Mouse (Mus musculus): ENCODE measurements around the gene Qsox1. TPM values are rescaled to one million over a fixed set of nuclear protein-coding genes. Genes with fewer than 3 reads are reported as not detected.
A peak's percentile ranks its signal among the peaks of the same experiment; 100 is the strongest.

Qsox1 gene
- polyA plus RNA-seq, 1 experiment: 113 TPM

DNA sequence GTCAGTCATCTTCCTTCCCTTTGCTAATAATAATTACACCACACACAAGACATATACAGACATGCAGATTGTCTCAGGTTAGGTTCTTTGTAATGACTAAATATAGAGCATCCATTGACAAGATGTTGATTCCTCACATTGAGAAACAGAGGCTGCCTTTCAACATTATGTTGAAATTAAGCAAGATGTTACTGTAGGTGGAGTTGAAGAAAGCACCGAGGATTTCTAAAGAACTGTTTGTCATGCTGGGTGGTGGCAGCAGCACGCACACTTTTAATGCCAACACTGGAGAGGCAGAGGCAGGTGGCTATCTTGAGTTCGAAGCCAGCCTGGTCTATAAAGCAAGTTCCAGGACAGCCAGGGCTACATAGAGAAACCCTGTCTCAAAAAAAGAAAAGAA lies 19.3 kb upstream of the Qsox1 start:
- no peak overlapping the region for H3K27ac ChIP-seq (ENCODE audit: control insufficient read depth, insufficient read depth, low read depth, low read length)
- TF ChIP-seq CTCF (IDR thresholded peaks at IDR 0.05; ENCODE audit: control insufficient read depth, insufficient read depth, insufficient replicate concordance, low read depth, low read length) (no peak), POLR2A (IDR thresholded peaks at IDR 0.05; ENCODE audit: control insufficient read depth, low read depth, low read length) (no peak)
- no peaks in the 10 kb centered on the region for H3K36me3 ChIP-seq (ENCODE audit: control insufficient read depth, insufficient read depth, low read length)
- H3K4me3 ChIP-seq (ENCODE audit: control insufficient read depth, low read depth, low read length): no peak overlapping the region
- H3K27me3 ChIP-seq (ENCODE audit: control insufficient read depth, insufficient read depth, low read length): no peaks in the 10 kb centered on the region
- peaks cover 5% of the 10 kb centered on the region; the same call in 1 of the 2 replicates for H3K4me1 ChIP-seq (ENCODE audit: control insufficient read depth, insufficient read depth, low read length)

DNA sequence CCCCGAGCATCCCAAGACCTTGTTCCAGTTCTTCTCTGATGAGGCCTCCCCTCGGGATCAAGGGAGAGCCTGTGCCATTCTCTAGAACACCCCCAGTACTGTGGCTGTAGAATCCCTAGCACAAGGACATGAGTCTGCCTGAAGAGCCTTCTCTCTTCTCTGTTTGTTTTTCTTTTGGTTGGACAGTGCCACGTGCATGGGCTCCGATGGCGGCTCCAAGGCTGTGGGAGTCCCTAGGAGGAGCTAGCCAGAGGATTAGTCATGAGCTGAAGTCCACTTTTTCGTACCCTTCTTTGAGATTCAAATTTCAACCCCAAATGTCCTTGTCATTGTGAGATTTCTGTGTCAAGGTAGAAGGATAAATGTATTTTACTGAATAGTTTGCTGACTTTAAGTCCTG lies 18.2 kb upstream of the Qsox1 start:
- TF ChIP-seq POLR2A (IDR thresholded peaks at IDR 0.05; ENCODE audit: control insufficient read depth, low read depth, low read length): no peak
- no peak for TF ChIP-seq CTCF (IDR thresholded peaks at IDR 0.05; ENCODE audit: control insufficient read depth, insufficient read depth, insufficient replicate concordance, low read depth, low read length)
- H3K27ac ChIP-seq (ENCODE audit: control insufficient read depth, insufficient read depth, low read depth, low read length): no peak overlapping the region
- H3K4me3 ChIP-seq (ENCODE audit: control insufficient read depth, low read depth, low read length): no peak overlapping the region
- peaks cover 5% of the 10 kb centered on the region; the same call in 1 of the 2 replicates for H3K4me1 ChIP-seq (ENCODE audit: control insufficient read depth, insufficient read depth, low read length)
- H3K27me3 ChIP-seq (ENCODE audit: control insufficient read depth, insufficient read depth, low read length): no peaks in the 10 kb centered on the region
- H3K36me3 ChIP-seq (ENCODE audit: control insufficient read depth, insufficient read depth, low read length): no peaks in the 10 kb centered on the region

- Histone ChIP-seq H3K27me3 (ENCODE audit: control insufficient read depth, insufficient read depth, low read length) (no peaks in the 10 kb centered on the region), H3K36me3 (ENCODE audit: control insufficient read depth, insufficient read depth, low read length) (no peaks in the 10 kb centered on the region), H3K27ac (ENCODE audit: control insufficient read depth, insufficient read depth, low read depth, low read length) (no peak overlapping the region), H3K4me1 (ENCODE audit: control insufficient read depth, insufficient read depth, low read length) (peaks cover 5% of the 10 kb centered on the region; the same call in 1 of the 2 replicates), H3K4me3 (ENCODE audit: control insufficient read depth, low read depth, low read length) (no peak overlapping the region)
- TF ChIP-seq POLR2A (IDR thresholded peaks at IDR 0.05; ENCODE audit: control insufficient read depth, low read depth, low read length): no peak
Measured at GRCm38 (mm10) chr1:155827703-155828295, 15.1 kb upstream of the Qsox1 start.

DNA sequence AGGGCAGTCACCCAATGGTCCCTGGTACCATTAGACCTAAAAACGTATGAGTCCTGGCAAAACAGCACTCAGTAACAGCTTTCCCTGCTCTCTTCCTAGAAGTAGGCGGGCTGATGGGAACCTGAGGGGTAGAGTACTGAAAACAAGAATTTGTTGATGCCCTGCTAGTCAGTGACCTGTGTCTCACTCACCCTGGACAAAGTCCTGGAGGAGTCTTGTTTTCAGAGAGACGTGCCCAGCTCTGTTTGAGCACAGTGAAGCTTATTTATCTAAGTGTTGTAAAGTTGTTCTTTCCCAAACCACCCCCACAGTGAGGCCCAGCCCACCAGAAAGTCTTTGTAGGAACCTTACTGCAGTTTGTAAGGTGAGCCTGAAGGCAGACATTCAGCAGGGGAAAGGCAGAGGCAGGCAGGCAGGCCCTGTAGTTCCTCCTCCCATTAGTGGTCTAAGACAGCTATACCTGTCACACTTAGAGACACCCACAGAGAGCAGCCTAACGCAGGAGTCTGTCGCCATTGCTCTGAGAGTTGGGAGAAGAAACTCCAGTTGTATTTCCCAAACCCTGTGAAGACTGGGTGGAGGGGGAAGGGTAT lies 14.2 kb upstream of the Qsox1 start:
- peaks cover 5% of the 10 kb centered on the region; the same call in 1 of the 2 replicates for H3K4me1 ChIP-seq (ENCODE audit: control insufficient read depth, insufficient read depth, low read length)
- H3K27ac ChIP-seq (ENCODE audit: control insufficient read depth, insufficient read depth, low read depth, low read length): no peak overlapping the region
- H3K27me3 ChIP-seq (ENCODE audit: control insufficient read depth, insufficient read depth, low read length): no peaks in the 10 kb centered on the region
- no peak for TF ChIP-seq CTCF (IDR thresholded peaks at IDR 0.05; ENCODE audit: control insufficient read depth, insufficient read depth, insufficient replicate concordance, low read depth, low read length)
- no peak for TF ChIP-seq POLR2A (IDR thresholded peaks at IDR 0.05; ENCODE audit: control insufficient read depth, low read depth, low read length)
- no peaks in the 10 kb centered on the region for H3K36me3 ChIP-seq (ENCODE audit: control insufficient read depth, insufficient read depth, low read length)
- H3K4me3 ChIP-seq (ENCODE audit: control insufficient read depth, low read depth, low read length): no peak overlapping the region

GRCm38 (mm10) chr1:155825940-155826716 lies 13.4 kb upstream of the Qsox1 start:
- peaks cover 5% of the 10 kb centered on the region; the same call in 1 of the 2 replicates for H3K4me1 ChIP-seq (ENCODE audit: control insufficient read depth, insufficient read depth, low read length)
- TF ChIP-seq CTCF (IDR thresholded peaks at IDR 0.05; ENCODE audit: control insufficient read depth, insufficient read depth, insufficient replicate concordance, low read depth, low read length): no peak
- no peak for TF ChIP-seq POLR2A (IDR thresholded peaks at IDR 0.05; ENCODE audit: control insufficient read depth, low read depth, low read length)
- no peak overlapping the region for H3K27ac ChIP-seq (ENCODE audit: control insufficient read depth, insufficient read depth, low read depth, low read length)
- no peaks in the 10 kb centered on the region for H3K36me3 ChIP-seq (ENCODE audit: control insufficient read depth, insufficient read depth, low read length)
- no peak overlapping the region for H3K4me3 ChIP-seq (ENCODE audit: control insufficient read depth, low read depth, low read length)
- H3K27me3 ChIP-seq (ENCODE audit: control insufficient read depth, insufficient read depth, low read length): no peaks in the 10 kb centered on the region

GRCm38 (mm10) chr1:155820646-155821045 lies 8.0 kb upstream of the Qsox1 start:
- TF ChIP-seq POLR2A (IDR thresholded peaks at IDR 0.05; ENCODE audit: control insufficient read depth, low read depth, low read length) (no peak), CTCF (IDR thresholded peaks at IDR 0.05; ENCODE audit: control insufficient read depth, insufficient read depth, insufficient replicate concordance, low read depth, low read length) (no peak)
- Histone ChIP-seq H3K4me1 (ENCODE audit: control insufficient read depth, insufficient read depth, low read length) (no peaks in the 10 kb centered on the region), H3K36me3 (ENCODE audit: control insufficient read depth, insufficient read depth, low read length) (no peaks in the 10 kb centered on the region), H3K27me3 (ENCODE audit: control insufficient read depth, insufficient read depth, low read length) (no peaks in the 10 kb centered on the region), H3K27ac (ENCODE audit: control insufficient read depth, insufficient read depth, low read depth, low read length) (no peak overlapping the region), H3K4me3 (ENCODE audit: control insufficient read depth, low read depth, low read length) (no peak overlapping the region)

DNA sequence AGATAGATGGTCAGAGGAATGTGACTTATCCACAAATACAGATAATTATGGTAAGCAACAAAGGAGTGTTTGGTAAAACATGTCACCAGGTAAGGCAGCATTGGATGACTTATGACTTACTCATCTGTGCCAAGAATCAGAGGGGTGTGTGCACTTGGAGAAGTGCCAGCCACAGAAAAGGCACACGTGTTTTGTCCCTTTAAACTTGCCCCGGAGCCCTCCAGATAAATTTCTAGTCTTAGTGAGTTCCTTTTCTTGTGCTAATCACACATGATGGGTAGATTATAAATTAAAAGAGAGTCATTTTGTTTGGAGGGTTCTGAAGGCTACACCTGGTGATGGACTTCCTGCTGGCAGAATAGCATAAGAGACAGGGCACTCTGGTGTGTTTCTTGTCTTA lies 3.5 kb upstream of the Qsox1 start:
- no peak for TF ChIP-seq CTCF (IDR thresholded peaks at IDR 0.05; ENCODE audit: control insufficient read depth, insufficient read depth, insufficient replicate concordance, low read depth, low read length)
- no peak for TF ChIP-seq POLR2A (IDR thresholded peaks at IDR 0.05; ENCODE audit: control insufficient read depth, low read depth, low read length)
- Histone ChIP-seq H3K27ac (ENCODE audit: control insufficient read depth, insufficient read depth, low read depth, low read length) (peak overlapping the region; percentile 56), H3K4me1 (ENCODE audit: control insufficient read depth, insufficient read depth, low read length) (peaks cover 7% of the 10 kb centered on the region), H3K27me3 (ENCODE audit: control insufficient read depth, insufficient read depth, low read length) (no peaks in the 10 kb centered on the region), H3K4me3 (ENCODE audit: control insufficient read depth, low read depth, low read length) (peak overlapping the region; percentile 72), H3K36me3 (ENCODE audit: control insufficient read depth, insufficient read depth, low read length) (no peaks in the 10 kb centered on the region; the same call in 1 of the 2 replicates)

Measured in testis, adult 2 months (tissue).